Mouse (Mus musculus) left cerebral cortex, adult 9 months (tissue): ENCODE results near the gene Cfap100.

ENCODE experiments used
- DNase-seq, 2 experiments: peaks; one replicate each; pipeline ENCODE4 v3.0.0; 2022; ENCODE audit warnings: low spot score in 2 of 2

Cfap100 gene

GRCm38 (mm10) chr6:90461181-90461580 lies 32.6 kb upstream of the Cfap100 start:
- no peak for DNase-seq

DNA sequence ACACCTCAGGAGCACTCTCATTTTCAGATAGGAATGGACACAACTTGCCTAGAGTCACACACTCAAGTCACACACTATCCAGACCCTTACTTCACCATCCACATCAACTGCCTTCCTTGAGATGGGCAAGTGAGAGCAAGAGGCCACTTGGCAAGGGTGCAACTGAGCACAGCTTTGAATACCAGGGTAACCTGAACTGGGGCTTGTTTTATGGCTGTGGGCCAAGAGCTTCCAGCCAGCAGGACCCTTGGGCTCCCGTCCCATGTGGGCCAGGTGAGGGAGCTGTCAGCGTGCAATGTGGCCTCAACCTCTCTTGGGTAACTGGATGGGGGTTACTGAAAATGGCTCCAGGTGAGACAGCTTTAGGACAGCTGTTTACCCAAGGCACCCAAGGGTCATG lies 28.8 kb upstream of the Cfap100 start:
- no peak for DNase-seq

DNA sequence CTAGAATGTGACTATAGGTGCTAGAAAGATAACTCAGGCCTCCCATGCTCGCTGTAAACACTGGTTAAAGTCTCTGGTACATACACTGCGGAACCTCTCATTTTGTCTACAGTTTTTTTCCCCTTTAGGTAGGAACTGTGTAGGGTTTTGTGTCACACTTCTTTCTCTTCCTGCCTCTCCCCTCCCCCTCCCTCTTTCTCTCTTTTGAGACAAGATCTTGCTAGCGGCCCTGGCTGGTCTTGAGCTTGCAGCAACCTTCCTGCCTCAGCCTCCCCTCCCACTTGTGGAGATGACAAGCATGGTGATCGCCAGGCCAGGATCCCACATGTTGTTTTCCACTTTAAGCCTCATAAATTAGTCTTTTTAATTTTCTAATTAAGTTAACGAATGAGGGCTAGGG lies 25.2 kb upstream of the Cfap100 start:
- no peak for DNase-seq

GRCm38 (mm10) chr6:90452603-90453002 lies 24.0 kb upstream of the Cfap100 start:
- DNase-seq, result no peak

DNA sequence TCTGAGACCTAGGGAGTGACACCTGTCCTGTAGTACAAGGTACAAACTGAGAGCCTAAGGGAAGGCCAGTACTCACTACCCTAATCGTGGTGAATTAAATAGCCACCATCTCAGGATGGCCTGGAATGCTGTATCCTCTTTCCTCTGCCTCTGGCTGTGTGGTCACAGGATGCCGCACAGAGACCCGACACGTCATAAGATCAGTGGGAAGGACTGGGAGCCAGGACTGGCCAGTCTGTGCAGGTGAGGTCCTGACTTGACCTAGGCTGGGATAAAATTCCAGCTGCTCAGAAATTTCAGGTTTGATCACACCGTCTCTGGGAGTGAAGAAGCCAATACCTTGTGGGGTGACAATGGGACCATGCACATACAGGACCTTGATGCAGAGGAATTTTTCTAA lies 22.9 kb upstream of the Cfap100 start:
- no peak for DNase-seq

- DNase-seq, result no peak
Observed at GRCm38 (mm10) chr6:90450697-90451096, 22.1 kb upstream of the Cfap100 start.

- DNase-seq, result peak in 1 of 2 experiments; percentile 90
Observed at GRCm38 (mm10) chr6:90450179-90450578, 21.6 kb upstream of the Cfap100 start.

- no peak for DNase-seq
Observed at GRCm38 (mm10) chr6:90446883-90447282, 18.3 kb upstream of the Cfap100 start.

DNA sequence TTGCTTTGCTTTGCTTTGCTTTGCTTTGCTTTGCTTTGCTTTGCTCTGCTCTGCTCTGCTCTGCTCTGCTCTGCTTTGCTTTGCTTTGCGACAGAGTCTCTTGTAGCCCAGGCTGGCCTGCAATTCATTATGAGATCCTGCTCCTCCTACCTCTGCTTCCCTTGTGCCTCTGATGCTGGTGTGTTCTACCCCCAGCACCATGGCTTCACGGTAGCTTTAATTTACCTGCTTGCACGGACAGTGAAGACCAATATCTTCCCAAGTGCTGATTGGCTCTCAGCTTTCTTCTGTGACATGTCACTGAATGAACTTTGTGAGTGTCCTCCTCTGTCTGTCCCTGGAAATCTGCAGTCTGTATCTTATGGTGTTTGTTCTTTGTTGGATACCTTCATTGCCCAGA lies 8.4 kb upstream of the Cfap100 start:
- DNase-seq, result no peak

GRCm38 (mm10) chr6:90436192-90436907 lies 7.8 kb upstream of the Cfap100 start:
- no peak for DNase-seq

- DNase-seq, result peak in 1 of 2 experiments; percentile 86
Observed at GRCm38 (mm10) chr6:90435195-90435618, 6.6 kb upstream of the Cfap100 start.

DNA sequence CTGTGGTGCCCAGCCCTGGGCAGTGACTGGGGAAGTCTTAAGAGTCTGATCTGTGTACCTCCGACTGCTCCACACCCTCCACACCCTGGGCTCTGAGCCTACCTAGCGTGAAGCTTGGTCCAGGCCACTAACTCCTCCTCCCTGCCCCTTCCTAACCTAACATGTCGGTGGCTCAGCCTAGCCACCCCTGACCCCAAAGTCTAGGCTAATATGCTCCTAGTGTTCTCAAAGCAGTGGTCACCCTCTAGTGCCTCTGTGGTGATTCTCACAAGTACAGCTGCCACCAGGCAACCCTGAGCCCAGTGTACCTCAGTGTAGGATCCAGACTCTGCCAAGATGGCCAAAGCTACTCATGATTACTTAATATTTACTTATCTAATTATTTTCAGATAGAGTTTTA lies 6.1 kb upstream of the Cfap100 start:
- no peak for DNase-seq

DNA sequence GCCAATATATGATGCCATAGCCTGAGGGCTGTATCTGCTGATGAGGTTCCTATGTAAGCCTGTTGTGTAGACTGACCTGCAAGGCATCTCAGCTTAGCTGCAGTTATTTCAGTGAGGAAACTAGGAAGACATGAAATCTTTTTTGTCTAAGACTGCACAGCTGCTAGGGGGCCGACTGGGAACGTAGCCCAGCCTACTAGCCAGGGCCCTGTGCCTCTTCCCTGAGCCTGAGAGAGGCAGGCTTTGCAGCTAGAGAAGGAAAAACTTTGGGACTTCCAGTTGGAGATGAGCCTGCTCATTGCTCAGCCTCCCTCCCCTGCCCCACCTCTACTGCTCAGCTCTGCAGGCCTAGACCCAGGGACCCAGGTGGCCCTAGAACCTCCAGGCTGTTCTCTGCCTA lies 2.9 kb upstream of the Cfap100 start:
- DNase-seq, result peak in 1 of 2 experiments; percentile 68

GRCm38 (mm10) chr6:90429911-90430310 lies 1.3 kb upstream of the Cfap100 start:
- DNase-seq, result peak; percentile 30 to 73

- no peak for DNase-seq
Observed at GRCm38 (mm10) chr6:90426003-90426402, 2.6 kb downstream of the Cfap100 start.

- no peak for DNase-seq
Observed at GRCm38 (mm10) chr6:90425361-90425760, 3.2 kb downstream of the Cfap100 start.

DNA sequence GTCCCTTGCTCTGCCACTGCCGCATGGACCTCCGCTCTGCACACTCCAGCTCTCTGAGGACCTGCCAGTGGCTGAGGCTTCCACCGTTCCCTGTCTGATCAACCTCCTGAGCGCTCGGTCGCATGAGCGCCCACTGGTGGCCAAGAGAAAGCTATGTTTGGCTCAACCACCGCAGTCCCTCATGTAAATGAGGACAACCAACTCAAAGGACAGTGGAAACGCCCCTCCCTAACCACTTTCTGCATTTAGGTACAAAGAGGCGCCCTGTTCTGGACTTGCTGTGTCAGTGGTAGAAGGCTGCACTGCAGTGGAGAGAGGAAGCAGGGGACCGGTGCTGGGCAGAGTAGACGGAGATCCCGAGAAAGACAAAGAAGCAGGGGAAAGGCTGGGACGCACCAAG lies 6.0 kb downstream of the Cfap100 start:
- peak in 1 of 2 experiments; percentile 80 for DNase-seq

DNA sequence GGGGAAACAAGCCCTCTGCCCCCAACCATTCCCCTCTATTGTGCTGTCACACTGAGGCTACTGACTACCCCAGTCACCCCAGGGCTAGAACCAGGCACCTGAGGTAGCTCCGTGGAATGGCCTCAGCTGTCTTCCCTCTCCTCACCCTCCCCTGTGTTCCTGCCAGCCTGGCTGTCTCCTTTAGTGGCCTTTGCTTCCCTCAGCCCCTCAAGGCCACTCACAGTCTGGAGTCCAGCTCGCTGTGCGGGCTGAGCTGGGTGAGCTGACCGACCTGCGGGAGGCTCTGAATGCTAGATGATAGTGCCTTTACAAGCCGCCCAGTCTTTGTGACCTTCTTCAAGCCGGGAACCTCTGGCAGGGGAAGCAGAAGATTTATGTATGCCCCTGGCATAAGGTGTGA lies 16.7 kb downstream of the Cfap100 start:
- DNase-seq, result no peak

GRCm38 (mm10) chr6:90410972-90411371 lies 17.6 kb downstream of the Cfap100 start:
- DNase-seq, result no peak

DNA sequence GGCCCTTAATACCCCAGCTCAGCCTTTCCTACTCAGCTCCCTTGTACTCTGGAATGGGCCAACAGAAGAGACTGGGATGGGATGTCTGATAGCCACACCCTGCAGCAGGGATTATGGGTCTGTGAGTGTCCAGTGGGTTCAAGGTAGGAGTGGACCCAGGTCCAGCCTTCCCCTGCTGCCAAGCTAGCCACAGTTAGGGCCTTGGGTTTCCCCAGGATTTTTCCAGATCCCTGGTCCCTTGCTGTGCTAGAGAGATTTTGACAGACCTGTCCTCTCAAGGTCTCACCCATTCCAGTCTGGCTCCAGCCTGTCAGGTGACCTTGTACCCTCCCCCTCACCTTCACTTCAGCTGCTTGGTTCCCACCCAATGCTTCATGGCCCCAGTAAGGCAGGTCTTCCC lies 20.0 kb downstream of the Cfap100 start:
- DNase-seq, result no peak

GRCm38 (mm10) chr6:90397291-90397690 lies 31.3 kb downstream of the Cfap100 start:
- DNase-seq, result no peak

- DNase-seq, result no peak
Observed at GRCm38 (mm10) chr6:90395751-90396150, 32.8 kb downstream of the Cfap100 start.

DNA sequence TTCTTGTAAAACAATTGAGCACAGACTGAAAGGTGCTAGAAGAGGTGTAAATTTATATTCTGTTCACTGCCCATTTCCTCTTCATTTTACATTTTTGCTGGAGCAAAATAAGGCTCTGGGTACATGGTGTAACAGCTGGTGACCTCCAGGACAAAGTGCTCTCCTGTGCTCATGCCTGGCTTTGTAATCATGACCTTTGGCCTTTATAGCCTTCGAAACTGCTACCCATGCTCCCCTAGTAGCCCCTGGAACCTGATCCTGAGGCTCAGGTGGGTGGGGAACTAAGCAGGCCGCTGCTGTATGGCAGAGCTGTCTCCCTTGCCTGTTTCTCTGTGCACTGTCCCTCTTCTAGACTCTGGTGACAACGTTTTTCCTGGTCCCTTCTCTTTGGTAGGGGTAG lies 34.6 kb downstream of the Cfap100 start:
- DNase-seq, result no peak

DNA sequence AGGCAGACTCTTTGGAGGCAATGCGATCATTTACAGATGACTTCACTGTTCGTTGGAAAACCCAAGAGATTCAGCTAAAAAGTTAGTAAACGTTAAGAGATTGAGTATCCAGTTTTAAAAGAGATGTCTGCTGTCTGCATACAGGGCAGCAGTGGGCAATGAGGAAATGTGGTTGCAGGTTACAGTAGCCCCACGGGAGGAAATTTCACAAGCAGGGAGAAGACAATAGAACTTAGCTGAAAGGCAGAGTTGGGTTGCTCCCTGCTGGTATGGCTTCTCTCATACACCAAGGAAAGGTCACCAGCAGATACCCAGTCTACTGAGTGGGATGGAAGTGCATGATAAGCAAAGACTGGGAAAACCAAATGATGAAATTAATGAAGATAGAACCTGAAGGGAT lies 38.0 kb downstream of the Cfap100 start:
- DNase-seq, result no peak
